Mouse (Mus musculus) forebrain, embryonic 14.5 days (tissue): Measurements from ENCODE around the gene Slc38a9. TPM values are rescaled to one million over a fixed set of nuclear protein-coding genes. Genes with fewer than 3 reads are reported as not detected.

ENCODE experiments used
- ATAC-seq: fragments of 200-750 bp; cut with Nextera tagmentation; 2 replicates; pipeline ENCODE4 v1.8.0; 2017; ENCODE audit warnings: mild to moderate bottlenecking, moderate library complexity
- DNase-seq: peaks from one replicate; pipeline ENCODE4 v3.0.0-alpha.2; 2015; ENCODE audit warnings: low spot score
- H3K27ac ChIP-seq: fragments of 300-500 bp; sonication (generic); 2 replicates; pipeline ENCODE4 v1.5.1; 2014; ENCODE audit warnings: low read depth, mild to moderate bottlenecking, control low read depth, low read length, moderate library complexity
- H3K27me3 ChIP-seq: fragments of 300-500 bp; sonication (generic); replicated peaks from 2 replicates; pipeline ENCODE4 v1.6.1; 2014; ENCODE audit warnings: low read length, control low read depth, mixed read lengths; ENCODE audit not compliant: control insufficient read depth, insufficient read depth
- H3K36me3 ChIP-seq: fragments of 300-500 bp; sonication (generic); 2 replicates; pipeline ENCODE4 v1.6.1; 2014; ENCODE audit warnings: low read length, control low read depth; ENCODE audit not compliant: control insufficient read depth, insufficient read depth
- H3K4me1 ChIP-seq: fragments of 300-500 bp; sonication (generic); 2 replicates; pipeline ENCODE4 v1.6.1; 2014; ENCODE audit warnings: antibody characterized with exemption, low read length, control low read depth; ENCODE audit not compliant: control insufficient read depth, insufficient read depth
- H3K4me2 ChIP-seq: fragments of 300-500 bp; sonication (generic); 2 replicates; pipeline ENCODE4 v1.6.1; 2014; ENCODE audit warnings: mild to moderate bottlenecking, control low read depth, low read length
- H3K4me3 ChIP-seq: fragments of 300-500 bp; sonication (generic); 2 replicates; pipeline ENCODE4 v1.5.1; 2014; ENCODE audit warnings: low read depth, low read length, control low read depth
- H3K9ac ChIP-seq: fragments of 300-500 bp; sonication (generic); 2 replicates; pipeline ENCODE4 v1.6.1; 2014; ENCODE audit warnings: mild to moderate bottlenecking, low read length, control low read depth, moderate library complexity
- H3K9me3 ChIP-seq: fragments of 300-500 bp; sonication (generic); replicated peaks from 2 replicates; pipeline ENCODE4 v1.6.1; 2016; ENCODE audit warnings: low read length, control low read depth, mixed read lengths; ENCODE audit not compliant: control insufficient read depth
- WGBS: fragments of 180-500 bp; shearing (Covaris S2); extraction: QIAGEN DNeasy Blood & Tissue Kit; methylation state at CpG from one replicate; pipeline ENCODE4 v1.1.7; 2014; 5-methylcytosine and 5-hydroxymethylcytosine counted together
- polyA plus RNA-seq: library from polyadenylated mRNA; unstranded; fragments of >200 nt; fragmentation: Nextera tagmentation; extraction: Ambion mirVana; gene quantifications from 2 replicates; pipeline ENCODE4 v1.2.1, GENCODE M21; 2014

Gene Slc38a9
- polyA plus RNA-seq, 1 experiment from 2014 or later = 16.8 TPM

DNA sequence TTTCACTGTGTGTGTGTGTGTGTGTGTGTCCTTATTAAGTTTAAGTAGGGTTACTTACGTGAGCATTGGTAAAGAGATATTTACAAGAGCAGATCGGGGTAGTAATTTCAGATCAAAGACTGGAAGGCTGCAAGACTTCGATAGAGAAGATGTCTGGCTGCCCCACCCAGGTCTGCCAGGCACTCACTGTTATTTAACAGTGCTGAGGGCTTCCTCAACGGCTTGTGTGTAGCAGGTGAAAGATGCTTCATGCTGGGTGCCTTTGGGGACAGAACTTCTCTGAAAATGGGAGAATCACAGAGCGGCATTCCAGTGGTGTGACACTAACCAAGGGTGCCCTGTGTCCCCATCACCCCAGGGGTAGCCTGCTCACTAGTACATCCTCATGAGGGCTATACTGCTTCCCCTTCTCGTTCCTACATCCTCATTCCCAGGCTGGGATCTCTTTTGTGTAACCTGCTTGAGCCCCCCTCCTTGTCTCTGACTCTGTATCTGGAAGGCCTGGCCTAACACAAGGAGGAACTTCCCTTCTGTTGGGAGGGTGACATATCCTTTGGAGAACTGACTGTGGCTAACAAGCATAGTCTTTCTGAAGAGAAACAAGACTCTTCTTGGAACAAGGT, 87.4 kb downstream of the Slc38a9 start:
- Histone ChIP-seq H3K4me3 (no peak overlapping the region), H3K27ac (no peak overlapping the region), H3K4me1 (peaks cover 6% of the 10 kb centered on the region), H3K9ac (no peak overlapping the region), H3K36me3 (no peaks in the 10 kb centered on the region), H3K4me2 (no peak overlapping the region), H3K9me3 (no peaks in the 10 kb centered on the region), H3K27me3 (no peaks in the 10 kb centered on the region)
- no peak for DNase-seq
- no peak for ATAC-seq
- WGBS = 83% methylated on average over 6 of the region's 6 CpGs

DNA sequence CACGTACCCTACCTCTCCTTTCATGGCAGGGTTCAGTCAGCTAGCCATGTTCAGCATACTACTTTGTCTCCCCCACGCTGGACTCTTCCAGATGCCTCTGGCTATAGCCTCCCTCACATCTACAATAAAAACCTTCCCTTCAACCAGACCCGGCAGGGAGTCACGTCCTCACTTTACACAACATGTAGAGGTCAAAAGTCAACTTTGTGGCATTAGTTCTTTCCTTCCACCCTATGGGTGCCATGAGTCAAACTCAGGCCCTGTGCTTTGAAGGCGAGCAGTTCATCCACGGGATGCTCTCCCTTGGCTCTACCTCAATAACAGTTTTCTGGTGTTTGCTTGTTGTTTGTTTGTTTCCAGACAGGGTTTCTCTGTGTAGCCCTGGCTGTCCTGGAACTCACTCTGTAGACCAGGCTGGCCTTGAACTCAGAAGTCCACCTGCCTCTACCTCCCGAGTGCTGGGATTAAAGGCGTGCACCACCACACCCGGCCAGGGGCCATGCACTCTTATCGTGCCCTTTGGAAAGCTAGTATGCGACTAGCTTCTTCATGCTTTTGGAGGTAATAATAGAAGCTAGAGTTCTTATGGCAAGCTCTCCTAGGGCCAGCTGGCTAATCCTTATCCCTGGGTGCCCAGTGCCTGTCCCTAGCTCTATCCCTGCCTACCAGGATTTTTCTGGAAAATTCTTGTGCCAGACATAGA, 88.4 kb downstream of the Slc38a9 start:
- Histone ChIP-seq H3K9me3 (no peaks in the 10 kb centered on the region), H3K27ac (no peak overlapping the region), H3K9ac (no peak overlapping the region), H3K27me3 (no peaks in the 10 kb centered on the region), H3K36me3 (no peaks in the 10 kb centered on the region), H3K4me3 (no peak overlapping the region), H3K4me1 (peaks cover 6% of the 10 kb centered on the region), H3K4me2 (no peak overlapping the region)
- 92% methylated on average over 11 of the region's 11 CpGs for WGBS
- DNase-seq = no peak
- ATAC-seq = no peak

DNA sequence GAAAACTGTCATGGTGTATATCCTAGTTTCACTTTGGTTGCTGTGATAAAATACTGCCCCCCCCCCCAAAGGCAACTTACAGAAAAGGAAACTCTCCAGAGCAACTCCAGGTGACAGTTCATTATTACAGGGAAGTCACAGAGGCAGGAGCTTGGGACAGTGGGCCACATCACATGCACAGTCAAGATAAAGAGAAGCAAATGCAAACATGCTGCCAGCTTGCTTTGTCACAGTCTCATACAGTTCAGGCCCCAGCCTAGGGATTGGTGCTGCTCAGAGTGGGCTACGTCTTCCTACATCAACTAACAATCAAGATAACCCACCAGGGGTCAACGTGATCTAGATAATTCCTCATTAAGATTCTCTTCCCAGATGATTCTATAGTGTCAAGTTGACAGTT, 89.3 kb downstream of the Slc38a9 start:
- peaks cover 6% of the 10 kb centered on the region for H3K4me1 ChIP-seq
- WGBS = 90% methylated on average over 2 of the region's 2 CpGs
- no peaks in the 10 kb centered on the region for H3K27me3 ChIP-seq
- no peak overlapping the region for H3K27ac ChIP-seq
- no peak overlapping the region for H3K9ac ChIP-seq
- no peaks in the 10 kb centered on the region for H3K36me3 ChIP-seq
- ATAC-seq (no peak), DNase-seq (no peak)
- H3K4me3 ChIP-seq = no peak overlapping the region
- H3K4me2 ChIP-seq = no peak overlapping the region
- no peaks in the 10 kb centered on the region for H3K9me3 ChIP-seq

DNA sequence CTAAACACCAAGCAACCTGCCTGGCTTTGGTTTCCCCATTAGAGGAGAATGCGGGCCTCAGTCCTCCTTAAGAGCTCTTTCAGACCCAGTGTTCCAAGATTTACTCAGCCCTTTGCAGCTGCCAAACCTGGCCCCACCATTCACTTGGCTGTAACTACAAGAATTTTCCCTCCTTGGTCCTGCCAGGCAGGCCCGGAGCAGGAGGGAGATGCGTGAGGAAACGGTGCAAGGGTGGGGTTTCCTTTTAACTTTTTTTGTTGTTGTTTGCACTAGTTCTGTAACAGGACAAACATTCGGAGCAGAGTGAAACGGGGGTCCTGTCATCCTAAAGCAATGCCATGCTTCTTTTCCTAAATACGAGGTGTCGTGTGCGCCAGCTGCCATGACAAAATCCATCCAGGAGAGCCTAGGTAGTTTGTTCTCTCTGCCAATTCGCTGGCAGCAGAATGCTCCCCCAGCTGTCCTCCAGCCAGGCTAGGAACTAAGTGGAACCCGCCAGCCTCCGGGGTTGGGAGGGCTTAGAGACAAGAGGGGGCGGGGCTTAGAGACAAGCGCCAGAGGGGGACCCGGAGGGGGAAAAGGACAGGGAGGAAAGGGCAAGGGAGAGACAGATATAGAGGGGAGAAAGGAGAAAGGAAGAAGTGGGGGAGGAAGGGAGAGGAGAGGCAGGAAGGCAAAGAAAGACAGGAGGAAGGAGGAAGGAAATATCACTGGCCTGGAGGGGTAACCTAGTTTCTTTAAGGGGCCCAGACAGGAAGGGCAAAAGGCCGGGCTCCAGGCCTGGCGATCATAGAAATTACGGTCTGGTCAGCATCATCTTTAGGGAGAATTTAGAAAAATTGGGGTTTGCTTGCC, 91.1 kb downstream of the Slc38a9 start:
- Histone ChIP-seq H3K4me1 (peaks cover 6% of the 10 kb centered on the region), H3K4me2 (peak overlapping the region; percentile 34), H3K9me3 (no peaks in the 10 kb centered on the region), H3K27ac (peak overlapping the region; percentile 27; the same call in 1 of the 2 replicates), H3K27me3 (no peaks in the 10 kb centered on the region), H3K4me3 (no peak overlapping the region), H3K36me3 (no peaks in the 10 kb centered on the region), H3K9ac (no peak overlapping the region)
- WGBS = 25% methylated on average over 18 of the region's 18 CpGs
- DNase-seq (peak; percentile 80), ATAC-seq (peak; percentile 78)

DNA sequence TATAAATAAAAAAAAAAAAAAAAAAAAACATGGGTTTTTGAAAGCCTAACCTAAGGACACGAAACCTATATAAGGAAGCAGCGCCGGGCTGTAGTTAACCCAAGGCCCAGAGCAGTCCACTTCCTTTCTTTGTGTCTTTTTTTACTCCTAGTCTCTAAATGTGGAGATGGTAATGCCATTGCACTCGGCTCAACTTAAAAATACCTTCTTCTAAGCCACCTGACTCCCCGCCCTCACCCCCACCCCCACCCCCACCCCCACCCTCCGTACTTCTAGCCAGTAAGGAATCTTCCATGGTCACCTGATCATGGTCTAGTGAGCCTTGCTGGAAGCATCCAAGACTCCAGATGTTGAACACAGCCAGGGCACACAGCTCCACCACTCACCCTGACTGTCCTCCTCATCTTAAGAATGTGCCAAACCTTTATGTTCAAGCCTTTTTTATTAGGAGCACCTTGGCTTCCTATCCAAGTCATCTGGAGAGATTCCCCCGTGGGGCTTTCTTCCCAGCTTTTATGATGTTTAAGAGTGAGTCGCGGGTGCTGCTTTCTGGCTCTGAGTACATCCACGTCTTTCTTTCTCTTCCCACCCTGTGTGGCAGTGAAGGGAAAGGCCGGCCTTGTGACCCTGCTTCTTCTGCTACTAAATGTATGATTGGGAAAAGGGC, 91.9 kb downstream of the Slc38a9 start:
- no peak for ATAC-seq
- H3K9ac ChIP-seq = no peak overlapping the region
- peaks cover 6% of the 10 kb centered on the region for H3K4me1 ChIP-seq
- H3K4me3 ChIP-seq = no peak overlapping the region
- DNase-seq = no peak
- H3K4me2 ChIP-seq = no peak overlapping the region
- no peaks in the 10 kb centered on the region for H3K36me3 ChIP-seq
- WGBS = 87% methylated on average over 11 of the region's 11 CpGs
- H3K27ac ChIP-seq = no peak overlapping the region
- no peaks in the 10 kb centered on the region for H3K9me3 ChIP-seq
- H3K27me3 ChIP-seq = no peaks in the 10 kb centered on the region

DNA sequence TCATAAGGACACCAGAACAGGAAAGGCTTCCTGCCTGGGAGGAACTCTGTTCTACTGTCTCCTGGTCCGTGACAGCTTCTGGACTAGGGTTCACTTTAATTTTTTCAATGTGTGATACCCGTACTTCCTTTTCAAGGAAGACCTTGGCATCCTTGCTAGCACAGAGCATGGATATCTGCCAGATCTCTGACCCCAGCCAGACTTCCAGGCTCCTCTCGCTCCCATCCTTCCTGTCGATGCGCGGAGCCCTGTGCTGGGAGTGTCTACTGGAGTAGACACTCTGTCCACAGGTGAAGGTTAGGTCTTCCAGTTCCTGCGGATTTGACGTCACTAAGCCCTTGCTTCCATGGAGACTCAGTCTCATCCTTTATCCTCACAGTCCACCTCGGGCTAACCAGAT, 93.0 kb downstream of the Slc38a9 start:
- Histone ChIP-seq H3K9me3 (no peaks in the 10 kb centered on the region), H3K36me3 (no peaks in the 10 kb centered on the region), H3K27me3 (no peaks in the 10 kb centered on the region), H3K9ac (no peak overlapping the region), H3K4me2 (no peak overlapping the region), H3K4me1 (peaks cover 6% of the 10 kb centered on the region), H3K4me3 (no peak overlapping the region), H3K27ac (no peak overlapping the region)
- ATAC-seq (no peak), DNase-seq (no peak)
- 93% methylated on average over 9 of the region's 9 CpGs for WGBS

DNA sequence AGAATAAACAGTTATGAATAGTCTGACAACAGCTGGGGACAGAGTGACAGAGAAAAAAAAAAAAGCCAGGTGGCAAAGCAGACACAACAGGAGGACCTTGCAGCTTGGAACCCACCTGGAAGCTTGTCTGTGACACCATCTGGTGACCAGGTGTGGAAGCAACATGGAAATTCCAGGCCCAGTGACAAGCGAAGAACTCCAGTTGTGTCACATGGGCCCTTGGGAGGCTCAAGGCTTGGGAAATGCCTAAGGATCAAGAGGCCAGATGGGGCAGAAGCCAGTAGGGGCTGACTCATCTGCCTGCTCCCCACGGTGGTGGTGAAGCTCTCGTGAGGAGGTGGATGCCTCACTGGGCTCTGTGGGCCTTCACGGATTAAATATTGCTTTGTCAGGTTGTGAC, 94.3 kb downstream of the Slc38a9 start:
- Histone ChIP-seq H3K36me3 (no peaks in the 10 kb centered on the region), H3K4me1 (peaks cover 6% of the 10 kb centered on the region), H3K27me3 (no peaks in the 10 kb centered on the region), H3K27ac (no peak overlapping the region), H3K4me2 (no peak overlapping the region), H3K9ac (no peak overlapping the region), H3K4me3 (no peak overlapping the region), H3K9me3 (no peaks in the 10 kb centered on the region)
- DNase-seq (no peak), ATAC-seq (no peak)
- 61% methylated on average over 4 of the region's 4 CpGs for WGBS

DNA sequence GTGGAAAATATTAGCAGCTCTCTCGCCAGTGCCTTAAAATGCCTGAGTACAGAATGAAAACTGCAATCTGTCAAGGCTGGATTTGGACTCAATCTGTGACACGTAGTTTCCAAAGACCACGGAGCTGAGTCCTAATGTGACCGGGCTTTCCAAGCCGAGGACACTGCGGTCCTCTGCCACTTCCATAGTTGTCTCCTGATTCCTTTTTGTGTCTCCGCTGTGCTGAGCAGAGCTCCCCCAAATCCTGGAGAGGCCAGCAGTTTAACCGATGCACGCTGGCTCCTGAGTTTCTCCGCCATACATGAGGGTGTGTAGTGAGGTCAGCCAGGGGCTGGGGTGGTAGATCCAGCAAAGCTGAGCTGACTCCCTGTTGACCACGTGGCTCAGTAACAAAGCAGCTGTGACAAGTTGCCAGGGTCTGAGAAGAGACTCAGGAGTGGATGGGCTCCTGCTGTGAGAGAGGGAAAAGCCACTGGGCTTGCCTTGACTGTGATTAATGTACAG, 95.0 kb downstream of the Slc38a9 start:
- Histone ChIP-seq H3K4me2 (no peak overlapping the region), H3K4me3 (no peak overlapping the region), H3K36me3 (no peaks in the 10 kb centered on the region), H3K9ac (no peak overlapping the region), H3K27ac (no peak overlapping the region), H3K9me3 (no peaks in the 10 kb centered on the region), H3K4me1 (peaks cover 6% of the 10 kb centered on the region), H3K27me3 (no peaks in the 10 kb centered on the region)
- DNase-seq (peak; percentile 19), ATAC-seq (no peak)
- 66% methylated on average over 11 of the region's 11 CpGs for WGBS
